Mouse (Mus musculus): ENCODE data around the gene Myocos.

Gene Myocos

GRCm38 (mm10) chr1:162620487-162620886 is 37.5 kb downstream of the Myocos start:
- DNase-seq (ENCODE audit: extremely low spot score, low spot score) = no peak

DNA sequence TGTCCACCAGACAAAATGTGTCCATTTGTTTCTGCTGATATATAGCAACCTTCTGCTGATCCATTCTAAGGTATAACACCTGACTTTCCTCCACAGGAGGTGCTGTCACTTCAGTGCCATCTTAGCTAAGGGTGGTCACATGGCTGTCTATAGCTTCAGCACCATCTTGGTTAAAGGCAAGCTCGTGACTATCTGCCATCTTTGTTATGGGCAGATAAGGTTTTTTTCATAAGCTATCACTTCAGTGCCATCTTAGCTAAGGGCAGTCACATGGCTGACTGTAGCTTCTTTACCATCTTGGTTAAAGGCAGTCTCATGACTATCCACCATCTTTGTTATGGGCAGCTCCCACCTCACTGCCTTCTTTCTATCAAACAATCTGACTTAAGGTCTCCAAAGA is 42.5 kb downstream of the Myocos start:
- no peak for DNase-seq (ENCODE audit: extremely low spot score, low spot score)

GRCm38 (mm10) chr1:162611191-162611590 is 46.8 kb downstream of the Myocos start:
- no peak for DNase-seq (ENCODE audit: extremely low spot score, low spot score)

GRCm38 (mm10) chr1:162609633-162610250 is 48.3 kb downstream of the Myocos start:
- no peak for DNase-seq (ENCODE audit: extremely low spot score, low spot score)

GRCm38 (mm10) chr1:162608127-162608526 is 49.9 kb downstream of the Myocos start:
- DNase-seq (ENCODE audit: extremely low spot score, low spot score) = no peak

DNA sequence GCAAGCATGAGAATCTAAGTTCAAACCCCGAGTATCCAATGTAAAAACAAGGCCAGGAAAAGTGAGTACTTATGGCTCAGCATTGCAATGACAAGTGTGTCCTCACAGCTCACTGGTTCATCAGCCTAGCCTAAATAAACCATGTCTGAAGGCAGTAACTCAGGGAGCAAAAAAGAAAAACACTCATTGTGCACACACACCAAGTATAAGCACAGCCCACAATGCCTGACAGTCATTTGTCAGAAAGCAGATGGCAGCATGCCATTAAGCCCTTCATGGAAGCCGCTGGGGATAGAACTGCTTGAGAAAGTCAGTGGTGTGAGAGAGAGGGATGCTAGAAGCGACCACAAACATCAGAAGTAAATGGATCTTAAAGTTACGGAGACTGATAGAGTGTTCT is 56.7 kb downstream of the Myocos start:
- peak; percentile 40 for DNase-seq (ENCODE audit: extremely low spot score, low spot score)

GRCm38 (mm10) chr1:162599617-162600016 is 58.4 kb downstream of the Myocos start:
- no peak for DNase-seq (ENCODE audit: extremely low spot score, low spot score)

DNA sequence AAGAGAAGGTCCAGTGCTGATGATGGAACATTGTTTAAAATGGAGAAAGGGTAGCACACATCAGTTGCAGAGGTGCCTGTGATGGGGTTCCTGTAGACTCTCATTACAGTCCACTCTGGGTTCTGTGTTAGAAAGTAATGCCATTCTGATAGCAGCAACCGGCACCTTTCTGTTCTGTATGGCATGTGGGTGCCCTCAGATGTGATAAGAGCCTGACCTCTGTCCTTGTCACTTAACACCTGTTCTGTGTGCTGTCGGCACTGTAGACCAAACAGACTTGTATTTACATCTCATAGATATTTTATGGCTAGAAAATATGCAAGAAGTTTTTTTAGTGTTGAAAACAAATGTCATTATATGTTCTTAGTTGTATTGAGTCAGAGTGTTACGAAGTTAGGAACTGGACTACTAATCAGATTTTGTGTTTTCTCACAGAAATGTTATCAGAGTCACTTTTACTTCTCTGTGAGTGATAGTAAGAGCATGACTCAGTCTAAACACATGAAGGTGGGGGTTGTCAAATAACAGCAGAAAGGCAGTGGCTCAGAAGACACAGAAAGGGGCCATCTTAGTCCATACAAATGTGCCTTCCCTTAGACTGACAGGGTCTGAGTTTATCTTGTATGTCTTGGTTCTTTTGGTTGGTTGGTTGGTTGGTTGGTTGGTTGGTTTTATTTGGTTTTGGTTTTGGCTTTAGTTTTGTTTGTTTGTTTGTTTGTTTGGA is 60.5 kb downstream of the Myocos start:
- no peak for DNase-seq (ENCODE audit: extremely low spot score, low spot score)
